Mouse (Mus musculus) MEL (cell line): ENCODE measurements around the gene Nrp1.

Experiments
- GABPA ChIP-seq: IDR thresholded peaks from 2 replicates; pipeline ENCODE4 v1.6.1; 2012; ENCODE audit warnings: low read depth, mild to moderate bottlenecking, inconsistent platforms, low read length, improper control_type of control experiment, moderate library complexity
- POLR2A ChIP-seq, 2 experiments: IDR thresholded peaks; 2 replicates each; pipeline ENCODE4 v1.6.1; 2011 to 2012; ENCODE audit warnings: low read length in 2 of 2, mild to moderate bottlenecking in 2 of 2, control low read depth in 1 of 2, improper control_type of control experiment in 1 of 2, low read depth in 1 of 2, moderate library complexity in 1 of 2; ENCODE audit not compliant: control insufficient read depth in 1 of 2, insufficient read depth in 1 of 2, poor library complexity in 1 of 2
- USF2 ChIP-seq, 2 experiments: IDR thresholded peaks; 2 replicates each; pipeline ENCODE4 v1.6.1; 2011 to 2012; ENCODE audit warnings: improper control_type of control experiment in 2 of 2, low read length in 2 of 2, borderline replicate concordance in 1 of 2, inconsistent platforms in 1 of 2, low read depth in 1 of 2, mild to moderate bottlenecking in 1 of 2; ENCODE audit not compliant: insufficient read depth in 1 of 2

DNA sequence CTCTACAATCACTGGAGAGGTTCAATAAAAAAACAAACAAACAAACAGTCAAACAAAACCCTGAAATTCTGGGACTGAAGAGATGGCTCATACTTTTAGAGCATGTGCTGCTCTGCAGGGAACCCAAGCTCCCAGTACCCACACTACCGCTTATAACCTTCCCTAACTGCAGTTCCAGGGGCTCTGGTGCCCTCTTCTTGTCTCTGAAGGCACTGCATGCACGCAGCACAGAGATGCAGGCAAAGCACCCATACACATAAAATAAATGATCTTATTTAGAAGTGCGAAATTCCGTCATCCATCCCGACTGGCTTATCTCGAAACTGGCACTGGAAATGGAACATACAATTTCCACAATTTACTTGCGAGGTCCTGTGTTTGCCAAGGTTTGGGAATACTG lies 165.4 kb downstream of the Nrp1 start:
- no peak for TF ChIP-seq USF2 (IDR thresholded peaks at IDR 0.05; ENCODE audit: borderline replicate concordance in 1 of 2, insufficient read depth in 1 of 2, low read depth in 1 of 2, low read length in 2 of 2)
- no peak for TF ChIP-seq POLR2A (IDR thresholded peaks at IDR 0.05; ENCODE audit: control insufficient read depth in 1 of 2, insufficient read depth in 1 of 2, low read depth in 1 of 2, low read length in 2 of 2, poor library complexity in 1 of 2)
- TF ChIP-seq GABPA, result no peak
